Mouse (Mus musculus) liver, embryonic 15.5 days (tissue): ENCODE data around the gene Dusp9. TPM values are rescaled to one million over a fixed set of nuclear protein-coding genes. Genes with fewer than 3 reads are reported as not detected.
A peak's percentile ranks its signal among the peaks of the same experiment; 100 is the strongest.

Source experiments
- ATAC-seq: fragments of 200-750 bp; cut with Nextera tagmentation; 2 replicates; pipeline ENCODE4 v1.8.0; 2017; ENCODE audit warnings: moderate number of reproducible peaks, mild to moderate bottlenecking, moderate library complexity; ENCODE audit not compliant: insufficient read depth
- H3K27ac ChIP-seq: fragments of 300-500 bp; sonication (generic); replicated peaks from 2 replicates; pipeline ENCODE4 v1.5.1; 2015; ENCODE audit warnings: mild to moderate bottlenecking, inconsistent platforms
- H3K27me3 ChIP-seq: fragments of 300-500 bp; sonication (generic); 2 replicates; pipeline ENCODE4 v1.6.1; 2015; ENCODE audit warnings: mild to moderate bottlenecking, inconsistent platforms
- H3K36me3 ChIP-seq: fragments of 300-500 bp; sonication (generic); replicated peaks from 2 replicates; pipeline ENCODE4 v1.6.1; 2015; ENCODE audit warnings: moderate library complexity, mild to moderate bottlenecking, inconsistent platforms
- H3K4me1 ChIP-seq: fragments of 300-500 bp; sonication (generic); replicated peaks from 2 replicates; pipeline ENCODE4 v1.6.1; 2015; ENCODE audit warnings: inconsistent platforms
- H3K4me2 ChIP-seq: fragments of 300-500 bp; sonication (generic); 2 replicates; pipeline ENCODE4 v1.6.1; 2015; ENCODE audit warnings: moderate library complexity, mild to moderate bottlenecking, inconsistent platforms
- H3K4me3 ChIP-seq: fragments of 300-500 bp; sonication (generic); replicated peaks from 2 replicates; pipeline ENCODE4 v1.5.1; 2015; ENCODE audit warnings: mild to moderate bottlenecking, inconsistent platforms
- H3K9ac ChIP-seq: fragments of 300-500 bp; sonication (generic); 2 replicates; pipeline ENCODE4 v1.6.1; 2015; ENCODE audit warnings: moderate library complexity, mild to moderate bottlenecking, inconsistent platforms
- H3K9me3 ChIP-seq: fragments of 300-500 bp; sonication (generic); replicated peaks from 2 replicates; pipeline ENCODE4 v1.6.1; 2016; ENCODE audit warnings: inconsistent platforms
- WGBS: fragments of 180-500 bp; shearing (Covaris S2); methylation state at CpG from one replicate; pipeline ENCODE4 v1.1.7; 2015; ENCODE audit warnings: mixed read lengths; ENCODE audit not compliant: insufficient replicate concordance; 5-methylcytosine and 5-hydroxymethylcytosine counted together
- polyA plus RNA-seq: library from polyadenylated mRNA; unstranded; fragments of >200 nt; fragmentation: Nextera tagmentation; extraction: Ambion mirVana; gene quantifications from 2 replicates; pipeline ENCODE4 v1.2.1, GENCODE M21; 2015

Dusp9 gene
- polyA plus RNA-seq, 1 experiment from 2014 or later, result 30.5 TPM

GRCm38 (mm10) chrX:73663143-73663542 is 23.9 kb downstream of the Dusp9 start:
- no peaks in the 10 kb centered on the region for H3K36me3 ChIP-seq
- no peak for ATAC-seq
- no peak overlapping the region for H3K27ac ChIP-seq
- H3K9me3 ChIP-seq, result no peaks in the 10 kb centered on the region
- H3K9ac ChIP-seq, result no peak overlapping the region
- no peak overlapping the region for H3K4me2 ChIP-seq
- H3K27me3 ChIP-seq, result peaks cover 19% of the 10 kb centered on the region
- no peaks in the 10 kb centered on the region for H3K4me1 ChIP-seq
- H3K4me3 ChIP-seq, result no peak overlapping the region

- no peak overlapping the region for H3K4me3 ChIP-seq
- no peaks in the 10 kb centered on the region; the same call in 1 of the 2 replicates for H3K4me1 ChIP-seq
- no peak overlapping the region for H3K9ac ChIP-seq
- 55% methylated on average over 4 of the region's 4 CpGs for WGBS
- no peak for ATAC-seq
- no peak overlapping the region for H3K27ac ChIP-seq
- H3K9me3 ChIP-seq, result no peaks in the 10 kb centered on the region
- no peaks in the 10 kb centered on the region for H3K36me3 ChIP-seq
- H3K27me3 ChIP-seq, result peaks cover 45% of the 10 kb centered on the region
- no peak overlapping the region for H3K4me2 ChIP-seq
Measured at GRCm38 (mm10) chrX:73672031-73672431, 32.8 kb downstream of the Dusp9 start.

GRCm38 (mm10) chrX:73672879-73673618 is 33.8 kb downstream of the Dusp9 start, which contains the start of gene Slc6a8:
TSS of gene Slc6a8 (plus strand) at chrX:73673150.
- Histone ChIP-seq H3K36me3 (no peaks in the 10 kb centered on the region), H3K9me3 (no peaks in the 10 kb centered on the region), H3K4me2 (peak within 1 kb of the TSS; percentile 70), H3K9ac (peak within 1 kb of the TSS; percentile 21; the same call in 1 of the 2 replicates), H3K4me3 (peak within 1 kb of the TSS; percentile 53), H3K4me1 (no peaks in the 10 kb centered on the region; the same call in 1 of the 2 replicates), H3K27me3 (peaks cover 45% of the 10 kb centered on the region), H3K27ac (no peak within 1 kb of the TSS)
- peak; percentile 44 for ATAC-seq
- 16% methylated on average over 56 of the region's 72 CpGs for WGBS

- H3K9ac ChIP-seq, result peak overlapping the region; percentile 21; the same call in 1 of the 2 replicates
- no peak for ATAC-seq
Measured at GRCm38 (mm10) chrX:73673619-73673967, 34.4 kb downstream of the Dusp9 start.

GRCm38 (mm10) chrX:73673968-73674661 is 34.9 kb downstream of the Dusp9 start:
- Histone ChIP-seq H3K36me3 (no peaks in the 10 kb centered on the region), H3K27me3 (peaks cover 45% of the 10 kb centered on the region), H3K4me1 (no peaks in the 10 kb centered on the region; the same call in 1 of the 2 replicates), H3K9ac (peak overlapping the region; percentile 21; the same call in 1 of the 2 replicates), H3K4me2 (peak overlapping the region; percentile 70), H3K9me3 (no peaks in the 10 kb centered on the region), H3K27ac (no peak overlapping the region), H3K4me3 (peak overlapping the region; percentile 53)
- ATAC-seq, result no peak
- 45% methylated on average over 20 of the region's 20 CpGs for WGBS

More at GRCm38 (mm10) chrX:73673619-73673967, 34.4 kb downstream of the Dusp9 start:
- Histone ChIP-seq H3K4me1 (no peaks in the 10 kb centered on the region; the same call in 1 of the 2 replicates), H3K9me3 (no peaks in the 10 kb centered on the region), H3K4me3 (peak overlapping the region; percentile 53), H3K27ac (no peak overlapping the region), H3K36me3 (no peaks in the 10 kb centered on the region), H3K27me3 (peaks cover 45% of the 10 kb centered on the region), H3K4me2 (peak overlapping the region; percentile 70)
- WGBS, result 17% methylated on average over 32 of the region's 42 CpGs

GRCm38 (mm10) chrX:73675231-73675630 is 36.0 kb downstream of the Dusp9 start:
- H3K36me3 ChIP-seq, result no peaks in the 10 kb centered on the region
- ATAC-seq, result no peak
- 46% methylated on average over 2 of the region's 2 CpGs for WGBS
- no peak overlapping the region for H3K4me3 ChIP-seq
- H3K9me3 ChIP-seq, result no peaks in the 10 kb centered on the region
- H3K27me3 ChIP-seq, result peaks cover 45% of the 10 kb centered on the region
- H3K4me2 ChIP-seq, result no peak overlapping the region
- H3K4me1 ChIP-seq, result no peaks in the 10 kb centered on the region; the same call in 1 of the 2 replicates
- H3K9ac ChIP-seq, result no peak overlapping the region
- no peak overlapping the region for H3K27ac ChIP-seq

GRCm38 (mm10) chrX:73676668-73677067 is 37.4 kb downstream of the Dusp9 start:
- Histone ChIP-seq H3K9ac (no peak overlapping the region), H3K27me3 (peaks cover 45% of the 10 kb centered on the region), H3K4me2 (no peak overlapping the region), H3K4me3 (no peak overlapping the region), H3K36me3 (no peaks in the 10 kb centered on the region), H3K27ac (no peak overlapping the region), H3K4me1 (no peaks in the 10 kb centered on the region; the same call in 1 of the 2 replicates), H3K9me3 (no peaks in the 10 kb centered on the region)
- WGBS, result 68% methylated on average over 4 of the region's 4 CpGs
- ATAC-seq, result no peak

- H3K4me2 ChIP-seq, result no peak overlapping the region
- no peak overlapping the region for H3K4me3 ChIP-seq
- no peaks in the 10 kb centered on the region for H3K4me1 ChIP-seq
- H3K36me3 ChIP-seq, result peaks cover 30% of the 10 kb centered on the region
- no peak for ATAC-seq
- no peak overlapping the region for H3K9ac ChIP-seq
- H3K27ac ChIP-seq, result no peak overlapping the region
- no peaks in the 10 kb centered on the region for H3K9me3 ChIP-seq
- H3K27me3 ChIP-seq, result no peaks in the 10 kb centered on the region
- 64% methylated on average over 2 of the region's 2 CpGs for WGBS
Measured at GRCm38 (mm10) chrX:73684156-73684555, 44.9 kb downstream of the Dusp9 start.

- Histone ChIP-seq H3K4me1 (no peaks in the 10 kb centered on the region), H3K27me3 (no peaks in the 10 kb centered on the region), H3K27ac (no peak overlapping the region), H3K9me3 (no peaks in the 10 kb centered on the region), H3K36me3 (peaks cover 30% of the 10 kb centered on the region), H3K4me2 (no peak overlapping the region), H3K4me3 (no peak overlapping the region), H3K9ac (no peak overlapping the region)
- no peak for ATAC-seq
Measured at GRCm38 (mm10) chrX:73684978-73685377, 45.8 kb downstream of the Dusp9 start.

GRCm38 (mm10) chrX:73685629-73686028 is 46.4 kb downstream of the Dusp9 start:
- Histone ChIP-seq H3K9ac (no peak overlapping the region), H3K4me3 (no peak overlapping the region), H3K36me3 (peaks cover 33% of the 10 kb centered on the region), H3K9me3 (no peaks in the 10 kb centered on the region), H3K27ac (no peak overlapping the region), H3K4me1 (no peaks in the 10 kb centered on the region), H3K4me2 (no peak overlapping the region), H3K27me3 (no peaks in the 10 kb centered on the region)
- ATAC-seq, result no peak
- 61% methylated on average over 3 of the region's 3 CpGs for WGBS

- no peak overlapping the region for H3K4me2 ChIP-seq
- WGBS, result 51% methylated on average over 5 of the region's 5 CpGs
- no peaks in the 10 kb centered on the region for H3K9me3 ChIP-seq
- H3K4me3 ChIP-seq, result no peak overlapping the region
- H3K27ac ChIP-seq, result no peak overlapping the region
- ATAC-seq, result no peak
- H3K9ac ChIP-seq, result no peak overlapping the region
- H3K36me3 ChIP-seq, result peaks cover 40% of the 10 kb centered on the region
- no peaks in the 10 kb centered on the region for H3K4me1 ChIP-seq
- no peaks in the 10 kb centered on the region for H3K27me3 ChIP-seq
Measured at GRCm38 (mm10) chrX:73690917-73691629, 51.9 kb downstream of the Dusp9 start.
